Mouse (Mus musculus): Measurements from ENCODE around the gene Bahcc1.
A peak's percentile ranks its signal among the peaks of the same experiment; 100 is the strongest.

Bahcc1 gene

DNA sequence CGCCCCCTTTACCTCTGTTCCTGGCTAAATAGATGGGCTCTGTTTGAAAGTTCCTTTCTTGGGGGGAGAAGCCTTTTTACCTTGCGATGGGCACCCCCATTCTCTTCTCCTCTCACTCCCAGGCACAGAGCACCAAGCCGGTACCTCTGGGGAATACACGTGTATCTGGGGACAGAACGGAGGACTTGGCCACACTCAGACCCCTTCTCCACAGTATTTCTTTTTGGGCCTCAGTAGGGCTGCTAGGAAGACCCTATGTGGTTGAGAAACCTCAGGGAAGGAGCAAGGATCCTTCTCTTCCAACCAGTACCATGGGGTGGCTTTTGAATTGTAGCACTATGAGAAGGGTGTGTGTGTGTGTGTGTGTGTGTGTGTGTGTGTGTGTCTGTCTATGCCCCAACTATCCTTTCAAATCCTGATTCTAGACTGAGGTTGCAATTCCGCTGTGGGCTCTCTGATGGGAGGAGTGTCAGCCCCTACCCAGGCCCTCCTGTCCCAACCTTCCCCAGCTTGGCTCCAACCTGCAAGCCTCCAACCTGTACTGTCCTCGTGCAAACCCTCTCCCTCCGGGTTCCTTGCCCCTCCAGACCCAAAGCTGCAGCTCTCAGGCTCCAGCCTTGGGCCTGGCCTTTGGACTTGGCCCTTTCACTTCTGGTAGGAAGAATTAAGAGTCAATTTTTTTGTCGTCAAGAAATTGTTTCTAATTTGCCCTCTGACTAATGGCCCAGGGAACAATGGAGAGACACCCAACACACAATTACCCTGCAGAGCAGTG is 4.4 kb upstream of the Bahcc1 start:
- peak in 1 of 2 experiments; percentile 8 for DNase-seq (ENCODE audit: low spot score in 2 of 2)

DNA sequence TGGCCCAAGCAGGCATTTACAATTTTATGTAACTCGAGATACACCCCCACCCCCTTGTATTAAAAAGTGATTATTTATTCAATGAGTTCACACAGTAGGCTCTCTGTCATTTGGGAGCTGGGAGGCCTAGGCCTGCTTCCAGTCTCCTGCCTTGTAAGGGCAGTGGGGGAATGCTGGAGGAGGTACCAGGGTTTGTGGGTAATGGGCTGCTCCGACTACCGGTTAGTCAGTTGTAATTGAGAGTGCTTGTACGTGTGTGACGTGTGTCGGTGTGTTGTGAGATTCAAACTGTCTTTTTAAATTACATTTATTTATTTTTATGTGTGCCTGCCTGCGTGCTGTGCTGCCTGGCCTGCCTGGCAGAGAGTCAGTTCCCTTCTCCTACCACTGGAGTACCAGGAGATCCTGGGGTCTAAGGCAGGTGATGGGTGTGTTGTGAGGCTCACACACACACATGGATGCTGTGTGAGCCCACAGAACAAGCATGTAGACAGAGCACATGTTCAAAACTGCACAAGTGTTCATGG is 3.8 kb upstream of the Bahcc1 start:
- no peak for DNase-seq (ENCODE audit: low spot score in 2 of 2)

- peak in 1 of 2 experiments; percentile 72 for DNase-seq (ENCODE audit: low spot score in 2 of 2)
Observed at GRCm38 (mm10) chr11:120229861-120230751, 2.6 kb upstream of the Bahcc1 start.

DNA sequence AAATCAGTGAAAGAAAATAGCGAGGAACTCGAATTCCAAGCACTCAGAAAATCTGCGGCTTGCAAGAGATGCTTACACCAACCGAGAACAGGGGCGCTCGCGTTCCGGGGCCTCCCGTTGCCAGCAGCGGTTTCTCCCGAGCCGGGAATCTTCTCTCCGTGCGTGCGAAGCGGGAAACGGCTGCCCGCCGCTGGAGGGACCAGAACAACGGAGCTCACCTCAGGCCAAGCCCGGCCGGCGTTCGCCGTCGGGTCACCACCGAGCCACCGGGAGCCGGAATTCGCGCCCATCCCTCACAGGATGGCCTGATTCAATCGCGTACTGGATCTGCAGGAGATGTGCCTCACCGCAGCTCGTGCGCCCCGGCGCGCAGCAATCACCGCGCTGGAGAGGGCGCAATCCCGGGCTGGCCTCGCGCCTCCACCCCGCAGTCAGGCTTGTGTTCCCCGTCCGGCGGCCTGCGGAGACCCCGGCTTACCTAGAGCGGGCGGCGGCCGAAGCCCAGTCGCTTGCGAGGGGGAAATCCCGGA is 1.8 kb upstream of the Bahcc1 start:
- DNase-seq (ENCODE audit: low spot score in 2 of 2), result peak; percentile 47 to 58

- peak; percentile 99 to 100 for DNase-seq (ENCODE audit: low spot score in 2 of 2)
Observed at GRCm38 (mm10) chr11:120231379-120231778, 1.4 kb upstream of the Bahcc1 start.

GRCm38 (mm10) chr11:120233441-120234135 is 841 bp downstream of the Bahcc1 start:
- DNase-seq (ENCODE audit: low spot score in 2 of 2), result peak in 1 of 2 experiments; percentile 42

DNA sequence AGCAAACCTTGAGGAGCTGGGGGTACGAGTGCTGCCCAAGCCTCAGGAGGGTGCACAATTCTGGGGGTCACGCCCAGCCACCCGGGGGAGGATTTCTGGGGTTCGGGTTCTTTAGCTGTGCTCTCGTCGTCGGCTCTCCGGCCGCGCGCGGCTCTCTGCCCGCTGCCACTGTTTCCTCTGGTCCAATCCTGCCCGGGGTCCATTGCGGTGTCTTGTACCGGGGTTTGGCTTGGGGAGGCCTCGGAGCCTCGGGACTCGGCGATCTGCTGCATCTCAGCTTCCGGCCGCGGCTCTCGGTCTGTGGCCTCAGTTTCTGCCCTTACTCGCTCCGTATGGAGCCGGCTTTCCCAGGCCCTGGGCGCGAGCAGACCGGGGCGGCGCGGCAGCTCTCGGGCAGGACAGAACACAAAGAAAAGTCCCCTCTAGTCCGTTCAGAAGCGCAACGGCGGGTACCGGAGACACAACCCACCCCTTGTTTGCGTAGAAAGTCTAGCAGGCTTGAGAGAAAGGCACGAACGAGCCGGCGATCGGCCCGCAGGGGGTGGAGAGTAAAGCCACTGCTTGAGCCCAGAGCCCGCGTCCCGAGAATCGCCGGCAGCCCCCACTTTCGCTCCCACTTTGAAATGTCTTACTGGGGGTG is 1.5 kb downstream of the Bahcc1 start:
- no peak for DNase-seq (ENCODE audit: low spot score in 2 of 2)

GRCm38 (mm10) chr11:120234776-120235181 is 2.0 kb downstream of the Bahcc1 start:
- DNase-seq (ENCODE audit: low spot score in 2 of 2), result no peak

DNA sequence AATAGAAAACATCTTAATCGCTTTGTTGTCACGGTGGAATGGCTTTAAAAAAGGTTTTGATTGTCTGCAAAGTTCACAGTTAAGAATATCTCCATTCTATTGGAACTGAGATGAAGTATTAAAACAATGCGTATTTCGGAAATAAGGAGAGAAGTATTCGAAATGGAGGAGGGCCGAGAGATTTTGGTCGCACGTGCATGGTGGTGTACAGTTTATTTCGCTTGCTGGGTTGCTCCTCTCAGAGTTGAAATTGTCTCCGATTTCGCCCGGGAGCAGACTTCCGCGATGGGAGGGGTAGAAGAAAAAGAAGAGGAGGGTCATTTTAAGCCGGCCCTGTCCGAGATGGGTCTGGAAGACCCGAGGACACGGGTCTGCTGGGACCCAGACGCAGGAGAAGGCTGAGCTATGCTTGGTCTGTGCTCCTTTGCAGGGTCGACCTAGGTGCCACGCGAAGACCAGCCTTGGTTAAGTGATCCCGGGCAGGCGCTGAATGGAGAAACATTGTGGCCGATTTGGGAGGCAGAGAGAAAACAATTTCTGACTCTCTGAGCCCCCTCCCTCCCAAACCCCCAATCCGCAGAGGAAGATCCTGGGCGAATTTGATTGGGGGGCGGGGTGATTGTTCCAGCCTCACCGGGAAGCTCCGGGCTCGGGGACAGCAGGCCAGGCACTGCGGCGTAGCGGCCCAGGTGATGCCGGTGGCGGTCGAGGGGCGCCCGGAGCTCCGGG is 2.8 kb downstream of the Bahcc1 start:
- DNase-seq (ENCODE audit: low spot score in 2 of 2), result peak in 1 of 2 experiments; percentile 46

GRCm38 (mm10) chr11:120236114-120236437 is 3.3 kb downstream of the Bahcc1 start:
- DNase-seq (ENCODE audit: low spot score in 2 of 2), result no peak

DNA sequence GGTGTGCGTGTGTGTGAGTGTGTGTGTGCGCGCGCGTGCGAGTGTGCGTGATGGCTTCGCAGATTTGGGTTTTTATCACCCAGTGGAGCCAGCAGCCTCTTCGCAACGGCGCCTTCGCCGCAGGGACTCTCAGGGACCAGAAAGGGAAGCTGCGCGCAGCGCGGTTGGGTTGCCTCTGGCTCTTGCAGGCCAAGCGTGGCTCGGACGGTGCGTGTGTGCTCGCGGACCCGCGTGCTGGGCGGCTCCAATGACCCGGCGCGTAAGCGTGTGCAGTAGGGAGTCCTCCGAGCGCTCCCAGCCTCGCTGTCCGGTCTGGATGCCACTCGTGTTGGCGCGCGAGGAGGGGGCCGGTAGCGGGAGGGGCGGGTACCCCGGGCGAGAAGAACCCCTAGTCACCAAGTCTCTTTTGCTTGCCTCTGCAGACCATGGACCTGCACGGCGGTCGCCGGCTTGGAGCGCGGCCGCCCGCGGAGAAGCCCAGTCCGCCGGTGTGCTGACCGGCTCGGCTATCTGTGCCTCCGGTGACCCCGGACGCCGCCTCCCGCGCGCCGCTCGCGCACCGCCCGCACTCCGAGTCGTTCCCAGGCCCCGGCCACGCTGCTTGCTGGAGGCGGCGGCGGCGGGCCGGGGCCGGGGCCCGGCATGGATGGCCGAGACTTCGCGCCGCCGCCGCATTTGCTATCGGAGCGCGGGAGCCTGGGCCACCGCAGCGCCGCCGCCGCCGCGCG is 3.9 kb downstream of the Bahcc1 start:
- peak in 1 of 2 experiments; percentile 60 for DNase-seq (ENCODE audit: low spot score in 2 of 2)

DNA sequence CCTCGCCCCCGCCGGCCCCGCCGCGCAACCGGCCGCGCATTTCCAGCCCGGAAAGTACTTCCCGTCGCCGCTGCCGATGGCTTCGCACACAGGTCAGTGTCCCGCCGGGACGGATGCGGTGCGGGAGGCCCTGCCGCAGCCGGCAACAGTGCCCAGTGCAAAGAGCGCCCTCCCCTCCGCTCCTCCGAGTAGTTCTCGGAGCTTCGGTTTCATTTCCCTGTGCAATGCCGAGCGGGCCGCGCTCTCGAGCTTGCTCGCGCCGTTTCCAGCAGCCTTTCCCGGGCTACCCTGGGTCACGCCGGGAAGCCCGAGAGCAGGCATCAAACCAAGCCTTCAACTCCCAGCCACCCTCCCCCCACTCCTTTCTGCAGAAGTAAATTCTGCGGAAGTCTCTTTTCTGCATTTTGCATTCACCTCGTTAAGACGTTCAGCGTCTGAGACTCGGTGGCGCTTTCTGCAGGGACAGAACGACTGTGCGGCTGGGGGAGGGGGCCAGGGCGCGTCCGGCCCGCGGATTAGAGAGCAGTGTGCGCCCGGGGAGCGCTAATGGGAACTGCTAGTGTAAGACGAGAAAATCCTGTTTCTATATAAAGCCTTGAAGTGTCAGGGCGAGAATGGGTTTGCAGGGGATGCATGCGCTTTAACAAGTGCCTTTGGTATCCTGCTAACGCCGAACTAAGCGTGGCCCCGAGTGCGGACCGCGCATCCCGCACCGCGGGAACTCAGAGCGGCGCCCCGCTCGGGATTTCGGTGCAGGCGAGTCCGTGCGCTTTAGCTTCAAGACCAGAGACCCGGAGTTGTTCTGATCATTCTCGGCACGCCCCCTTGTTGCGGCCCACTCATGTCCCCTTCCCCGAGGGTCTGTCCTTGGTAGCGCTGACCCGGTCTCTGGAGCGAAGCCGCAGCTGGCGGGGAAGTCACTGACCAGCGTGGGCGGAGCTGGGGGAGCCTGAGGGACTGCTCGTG is 4.7 kb downstream of the Bahcc1 start:
- DNase-seq (ENCODE audit: low spot score in 2 of 2), result peak in 1 of 2 experiments; percentile 60

DNA sequence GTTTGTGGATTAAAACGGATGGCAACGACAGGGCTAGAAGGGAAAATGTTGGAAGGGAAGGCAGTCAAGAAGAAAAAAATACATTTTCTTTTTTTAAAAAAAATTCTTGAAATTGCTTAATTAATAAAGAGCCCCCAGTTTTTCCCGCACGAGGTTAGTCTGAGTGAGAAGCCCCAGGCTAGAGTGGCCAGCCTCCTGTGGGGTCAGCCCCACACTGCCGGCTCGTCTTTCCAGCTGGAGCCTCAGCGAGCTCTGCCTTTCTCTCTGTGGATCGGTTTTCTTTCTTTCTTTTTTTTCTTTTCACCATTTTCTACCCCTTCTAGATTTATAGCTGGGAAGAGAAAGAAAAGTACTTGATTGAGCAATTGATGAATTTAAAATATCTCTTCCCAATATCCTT is 5.6 kb downstream of the Bahcc1 start:
- DNase-seq (ENCODE audit: low spot score in 2 of 2), result no peak

DNA sequence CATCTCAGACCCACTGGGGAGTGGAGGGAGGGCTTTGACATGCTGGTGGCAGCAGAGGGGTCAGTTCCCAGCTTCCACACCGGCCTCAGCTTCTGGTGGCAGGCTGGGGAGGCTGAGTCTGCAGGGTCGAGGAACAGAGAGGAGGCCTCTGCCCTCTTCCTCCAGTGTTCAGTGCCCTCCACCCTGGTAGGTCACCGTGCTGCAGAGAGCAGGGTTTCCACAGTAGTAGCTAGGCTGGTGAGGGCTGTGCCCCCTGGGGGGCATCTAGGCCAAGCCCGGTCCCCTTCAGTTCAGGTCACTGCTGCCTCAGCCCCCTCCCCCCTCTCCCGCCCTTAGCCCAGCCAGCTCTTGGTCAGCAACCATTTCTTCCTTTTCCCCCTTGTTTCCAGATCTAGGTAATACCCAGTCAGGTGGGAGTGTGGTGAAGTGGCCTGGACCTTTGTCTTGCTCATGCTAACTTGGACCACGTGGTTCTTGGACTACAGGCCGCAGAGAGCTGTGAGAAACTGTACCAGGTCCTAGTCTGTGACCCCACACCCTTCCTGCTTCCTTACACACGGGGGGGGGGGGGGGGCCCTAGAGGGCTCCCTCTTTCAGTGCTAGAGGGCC is 6.1 kb downstream of the Bahcc1 start:
- DNase-seq (ENCODE audit: low spot score in 2 of 2), result no peak

GRCm38 (mm10) chr11:120239581-120239991 is 6.8 kb downstream of the Bahcc1 start:
- no peak for DNase-seq (ENCODE audit: low spot score in 2 of 2)

GRCm38 (mm10) chr11:120240206-120240605 is 7.5 kb downstream of the Bahcc1 start:
- peak; percentile 79 to 80 for DNase-seq (ENCODE audit: low spot score in 2 of 2)

- no peak for DNase-seq (ENCODE audit: low spot score in 2 of 2)
Observed at GRCm38 (mm10) chr11:120240941-120241890, 8.5 kb downstream of the Bahcc1 start.

Data from frontal cortex, postnatal 10 days (tissue).